Mouse (Mus musculus): Measurements from ENCODE around the gene Tm2d3.

The Tm2d3 gene

GRCm38 (mm10) chr7:65690869-65691268, at the start of gene Tm2d3:
Gene Tm2d3 (plus strand): TSS chr7:65691169.
- DNase-seq (ENCODE audit: low spot score in 2 of 2): no peak

DNA sequence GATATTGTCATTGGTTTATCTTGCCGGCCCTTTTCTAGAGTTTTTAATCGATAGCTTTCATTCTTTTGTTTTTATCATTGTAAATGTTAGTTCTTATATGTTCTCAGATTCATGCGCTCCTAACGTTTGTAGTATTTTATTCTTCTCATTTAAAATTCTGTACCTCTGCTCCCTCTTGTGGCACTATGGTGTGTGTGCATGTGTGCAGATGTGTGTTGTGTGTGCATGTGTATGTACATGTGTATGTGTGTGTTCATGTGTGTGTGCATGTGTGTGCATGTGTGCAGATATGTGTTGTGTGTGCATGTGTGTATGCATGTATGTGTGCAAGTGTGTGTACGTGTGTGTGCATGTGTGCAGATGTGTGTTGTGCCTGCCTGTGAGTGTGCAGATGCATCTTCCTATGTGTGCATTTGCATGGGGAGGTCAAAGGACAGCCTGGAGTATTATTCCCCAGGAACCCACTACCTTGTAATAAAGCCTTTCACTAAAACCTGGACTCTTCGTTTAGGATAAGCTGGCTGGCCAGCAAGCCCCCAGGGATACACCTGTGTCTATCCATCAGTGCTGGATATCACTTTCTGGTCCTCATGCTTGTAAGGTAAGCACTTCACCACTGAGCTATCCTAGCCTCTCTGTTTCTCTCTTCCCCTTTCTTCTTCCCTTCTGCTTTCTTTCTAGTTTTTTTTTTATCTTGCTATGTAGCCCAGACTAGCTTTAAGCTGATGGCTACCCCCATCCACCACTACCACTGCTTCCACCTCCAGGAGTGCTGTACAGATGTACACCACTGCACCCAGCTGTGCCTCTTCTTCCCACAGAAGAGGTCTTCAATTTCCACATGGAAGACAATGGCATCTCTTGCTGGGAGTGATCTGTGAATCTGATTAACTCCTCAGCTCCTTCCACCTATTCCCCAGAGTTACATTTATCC, 48.3 kb upstream of the Tm2d3 start:
- no peak for DNase-seq (ENCODE audit: low spot score in 2 of 2)

- DNase-seq (ENCODE audit: low spot score in 2 of 2): no peak
Measured at GRCm38 (mm10) chr7:65643861-65644421, 47.0 kb upstream of the Tm2d3 start.

GRCm38 (mm10) chr7:65644643-65645351, 46.2 kb upstream of the Tm2d3 start, which contains the start of gene Tarsl2:
Gene Tarsl2 (plus strand): TSS chr7:65644898.
- peak; percentile 78 to 91 for DNase-seq (ENCODE audit: low spot score in 2 of 2)

- no peak for DNase-seq (ENCODE audit: low spot score in 2 of 2)
Measured at GRCm38 (mm10) chr7:65645996-65646395, 45.0 kb upstream of the Tm2d3 start.

- DNase-seq (ENCODE audit: low spot score in 2 of 2): no peak
Measured at GRCm38 (mm10) chr7:65650662-65651061, 40.3 kb upstream of the Tm2d3 start.

GRCm38 (mm10) chr7:65657490-65658120, 33.4 kb upstream of the Tm2d3 start:
- DNase-seq (ENCODE audit: low spot score in 2 of 2): no peak

- no peak for DNase-seq (ENCODE audit: low spot score in 2 of 2)
Measured at GRCm38 (mm10) chr7:65663225-65663790, 27.7 kb upstream of the Tm2d3 start.

DNA sequence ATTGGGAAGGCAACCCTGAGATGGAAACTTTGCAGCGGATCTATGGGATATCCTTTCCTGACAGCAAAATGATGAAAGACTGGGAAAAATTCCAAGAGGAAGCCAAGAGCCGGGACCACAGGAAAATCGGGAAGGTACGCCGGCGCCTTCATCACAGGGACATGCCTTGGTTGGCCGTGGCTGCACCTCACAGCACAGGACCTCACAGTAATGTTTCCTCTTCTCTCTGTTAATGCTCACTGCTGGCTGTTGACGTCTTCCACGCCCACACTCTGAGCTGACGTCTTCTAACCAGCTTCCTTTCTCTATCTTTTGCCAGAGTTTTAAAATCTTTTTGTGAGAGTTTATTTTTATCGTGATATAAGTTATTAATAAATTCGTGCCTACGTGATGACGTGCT, 27.1 kb upstream of the Tm2d3 start:
- DNase-seq (ENCODE audit: low spot score in 2 of 2): no peak

DNA sequence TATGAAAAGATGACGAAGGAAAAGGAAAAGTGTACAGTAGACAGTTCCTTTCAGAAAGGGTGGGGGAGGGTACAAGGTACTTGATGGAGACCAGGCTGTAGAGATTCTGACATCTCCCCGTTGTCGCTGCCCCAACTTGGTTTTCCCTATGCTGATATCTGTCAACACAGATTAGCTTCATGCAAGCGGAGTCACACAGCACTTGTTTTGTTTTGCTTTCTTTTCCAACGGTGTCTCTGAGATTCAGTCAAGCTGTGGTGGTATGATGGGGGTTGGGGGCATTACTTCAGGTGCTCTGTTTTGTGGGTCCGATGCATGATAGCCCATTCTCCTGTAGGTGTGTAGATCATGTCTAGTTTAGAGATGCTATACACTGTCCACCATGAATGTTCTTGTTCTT, 23.5 kb upstream of the Tm2d3 start:
- DNase-seq (ENCODE audit: low spot score in 2 of 2): no peak

DNA sequence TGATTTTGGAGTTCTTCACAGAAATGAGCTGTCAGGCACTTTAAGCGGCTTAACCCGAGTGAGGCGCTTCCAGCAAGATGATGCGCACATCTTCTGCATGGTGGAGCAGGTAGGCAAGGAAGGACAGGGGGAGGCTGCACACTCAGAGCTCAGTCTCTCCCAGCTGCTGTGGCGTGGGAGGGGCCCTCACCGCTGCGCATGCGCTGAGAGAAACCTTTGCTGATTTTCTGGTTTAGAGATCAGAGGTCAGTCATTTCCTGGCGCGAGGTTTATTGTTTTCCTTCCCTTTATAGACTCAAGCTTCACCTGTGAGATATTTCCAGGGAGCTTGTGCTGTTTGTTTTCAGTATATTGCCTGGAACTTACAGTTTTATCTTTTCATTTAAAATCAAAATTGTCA, 12.9 kb upstream of the Tm2d3 start:
- DNase-seq (ENCODE audit: low spot score in 2 of 2): no peak

GRCm38 (mm10) chr7:65678900-65679595, 11.9 kb upstream of the Tm2d3 start:
- DNase-seq (ENCODE audit: low spot score in 2 of 2): no peak

- DNase-seq (ENCODE audit: low spot score in 2 of 2): no peak
Measured at GRCm38 (mm10) chr7:65681166-65681565, 9.8 kb upstream of the Tm2d3 start.

- DNase-seq (ENCODE audit: low spot score in 2 of 2): no peak
Measured at GRCm38 (mm10) chr7:65684256-65684835, 6.6 kb upstream of the Tm2d3 start.

GRCm38 (mm10) chr7:65686664-65687063, 4.3 kb upstream of the Tm2d3 start:
- DNase-seq (ENCODE audit: low spot score in 2 of 2): no peak

- DNase-seq (ENCODE audit: low spot score in 2 of 2): no peak
Measured at GRCm38 (mm10) chr7:65691929-65692605, 1.1 kb downstream of the Tm2d3 start.

DNA sequence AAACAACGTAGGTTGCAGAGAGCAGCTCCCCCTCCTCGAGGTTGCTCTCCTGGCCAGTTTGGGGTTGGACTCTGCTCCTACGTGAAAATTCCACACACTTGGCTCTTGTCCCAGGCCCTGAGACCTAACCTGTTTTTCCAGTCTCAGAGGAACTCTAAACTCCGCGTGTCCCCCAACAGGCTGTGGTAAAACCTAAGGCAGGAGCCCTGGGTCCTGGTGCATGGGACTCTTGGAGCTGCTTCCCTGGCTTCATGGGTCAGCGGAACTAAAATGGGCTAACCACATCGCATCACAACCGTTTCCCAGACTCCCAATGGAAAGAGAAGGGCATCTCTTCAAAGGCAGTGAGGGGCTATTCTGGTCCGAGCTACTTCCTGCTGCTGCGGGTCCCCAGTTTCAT, 1.9 kb downstream of the Tm2d3 start:
- DNase-seq (ENCODE audit: low spot score in 2 of 2): no peak

DNA sequence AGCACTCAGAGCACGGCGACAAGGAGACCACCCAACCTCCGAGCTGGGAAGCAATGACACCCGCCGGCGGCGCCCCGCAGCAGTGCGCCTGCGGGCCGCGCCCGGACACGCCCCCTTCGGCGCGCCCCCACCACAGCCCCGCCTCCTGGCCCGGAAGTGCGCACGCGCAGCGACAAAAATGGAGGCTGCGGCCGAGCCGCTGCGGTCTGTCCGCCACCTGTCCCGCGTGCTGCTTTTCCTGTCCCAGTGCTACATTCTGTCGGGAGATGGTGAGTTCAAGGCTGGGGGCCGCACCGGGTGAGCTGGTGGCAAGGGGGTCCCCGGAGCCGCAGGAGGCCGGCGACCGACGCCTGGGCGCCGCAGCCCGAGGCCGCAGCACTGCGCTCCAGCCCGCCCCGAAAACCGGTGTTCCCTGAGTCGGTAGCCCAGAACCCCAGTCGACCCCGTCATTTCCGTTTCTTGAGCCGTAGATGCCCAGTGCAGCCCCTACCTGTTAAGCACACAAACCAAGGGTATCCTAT, 2.4 kb downstream of the Tm2d3 start:
- peak; percentile 69 to 80 for DNase-seq (ENCODE audit: low spot score in 2 of 2)

DNA sequence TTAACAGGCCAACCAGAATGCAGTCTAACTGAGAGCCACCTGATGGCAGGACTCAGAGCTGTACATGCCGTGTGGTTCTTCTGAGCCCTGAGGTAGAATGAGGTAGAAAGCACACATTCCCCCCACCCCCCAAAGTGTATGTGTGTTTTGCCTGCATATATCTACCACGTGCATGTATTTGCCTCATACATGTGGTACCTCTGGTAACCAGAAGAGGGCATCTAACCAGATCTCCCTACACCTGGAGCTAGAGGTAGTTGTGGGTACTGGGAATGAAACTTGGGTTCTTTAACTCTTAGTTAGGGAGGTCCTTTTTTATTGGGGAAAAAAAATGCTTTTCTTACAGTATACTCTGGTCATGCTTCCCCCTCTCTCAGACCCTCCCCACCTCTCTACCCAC, 5.5 kb downstream of the Tm2d3 start:
- no peak for DNase-seq (ENCODE audit: low spot score in 2 of 2)

DNA sequence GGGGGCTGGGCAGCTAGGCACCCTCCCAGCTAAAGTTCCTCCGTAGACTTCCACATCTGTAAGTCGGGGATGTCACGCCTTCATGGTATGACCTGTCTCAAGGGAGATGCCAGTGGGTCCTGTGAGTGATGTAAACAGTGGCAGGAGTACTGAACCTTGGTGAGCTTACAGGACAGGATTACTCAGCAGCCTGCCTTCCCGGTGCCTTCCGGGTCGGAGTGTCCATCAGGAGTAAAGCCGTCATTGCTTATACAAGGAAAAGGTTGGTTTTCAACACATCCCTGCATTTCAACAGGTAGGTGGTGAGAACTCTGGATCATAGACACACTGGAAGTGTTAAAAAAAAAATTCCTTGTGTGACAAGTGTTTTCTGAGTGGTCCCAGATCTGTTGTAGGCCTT, 11.1 kb downstream of the Tm2d3 start:
- DNase-seq (ENCODE audit: low spot score in 2 of 2): no peak

Data from frontal cortex, postnatal 25 days (tissue).